ENCODE assay signal across 20 mouse cellular contexts in the genomic region with DNA sequence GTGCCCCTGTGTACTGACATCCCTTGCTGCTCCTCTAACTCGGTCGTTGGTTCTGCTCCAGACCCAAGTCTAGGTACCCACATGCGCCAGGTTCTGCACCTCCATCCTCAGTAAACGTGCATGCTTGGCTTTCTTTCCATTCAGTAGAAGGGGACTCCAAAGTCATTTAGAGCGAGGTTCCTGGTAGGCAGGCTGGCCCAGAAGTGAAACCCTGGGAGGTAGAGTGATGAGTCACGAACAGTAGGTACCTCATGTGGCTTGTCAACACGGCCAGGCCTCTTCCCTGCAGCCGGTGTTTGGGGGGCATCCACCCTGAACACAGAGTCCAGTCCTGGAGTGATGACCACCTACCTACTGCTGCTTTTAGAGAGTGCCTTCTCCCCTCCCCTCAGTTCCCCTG.
DNase-seq lines count a peak whose midpoint lies in the region; ATAC-seq lines count a peak whose summit lies in the region.
"Had no signal": no experiment of that assay in that cellular context is flagged by ENCODE, and none has a peak within 500 bp of the region (broad histone marks: within the 10 kb centered on the region; RNA-seq: fewer than 3 reads in every experiment).

No protein-coding gene starts in this region.

- peaks cover 13% of the 10 kb centered on the region for H3K27me3 ChIP-seq in megakaryocyte, embryonic 14.5 days (replicated peaks)
- H3K27me3 ChIP-seq: embryonic facial prominence, embryonic 13.5 days; hindbrain, embryonic 12.5 days; hindbrain, embryonic 15.5 days had no signal

- ATAC-seq in megakaryocyte, adult 5-6 weeks (ENCODE audit: poor library complexity, severe bottlenecking): no peak
- ATAC-seq: CD4-positive, CD25-positive, alpha-beta regulatory T cell, adult 4 months; forebrain, embryonic 14.5 days; forebrain, postnatal 0 days had no signal

- H3K4me3 ChIP-seq in megakaryocyte, embryonic 14.5 days (replicated peaks): peak overlapping the region; percentile 11
- H3K4me3 ChIP-seq: embryonic facial prominence, embryonic 10.5 days; embryonic facial prominence, embryonic 13.5 days; erythroblast, embryonic 14.5 days; gastrocnemius, adult 2 months; hindbrain, embryonic 12.5 days; hindbrain, embryonic 15.5 days had no signal

- peaks cover 42% of the 10 kb centered on the region for H3K9me3 ChIP-seq in megakaryocyte, embryonic 14.5 days
- H3K9me3 ChIP-seq: embryonic facial prominence, embryonic 10.5 days; embryonic facial prominence, embryonic 13.5 days; hindbrain, embryonic 12.5 days; hindbrain, embryonic 15.5 days had no signal

- peak; percentile 21 for DNase-seq in cerebellum, adult 9-11 months
- no peak for DNase-seq in cerebellum, postnatal 10 days
- peak; percentile 57 for DNase-seq in brain, adult 2 months (ENCODE audit: low read depth, low spot score)
- DNase-seq in lung, postnatal 36 days: no peak
- DNase-seq: adrenal gland, adult 2 months; adrenal gland, postnatal 14 days; cerebellum, adult 18-20 months; embryo, embryonic 11 days; forebrain, postnatal 0 days; gastrocnemius, adult 2 months; gastrocnemius, postnatal 14 days had no signal

- H3K36me3 ChIP-seq in megakaryocyte, embryonic 14.5 days (replicated peaks; ENCODE audit: low read length): no peaks in the 10 kb centered on the region
- H3K36me3 ChIP-seq: embryonic facial prominence, embryonic 10.5 days; embryonic facial prominence, embryonic 13.5 days; hindbrain, embryonic 12.5 days; hindbrain, embryonic 15.5 days had no signal

- no peaks in the 10 kb centered on the region for H3K4me1 ChIP-seq in megakaryocyte, embryonic 14.5 days

Comparison
In these comparisons a context has a peak if more than half of its experiments do, and no peak if none do; other contexts are left out.
1. DNase-seq: peak in cerebellum, adult 9-11 months (single experiment) and brain, adult 2 months (single experiment); none in cerebellum, postnatal 10 days (0 of 2) and lung, postnatal 36 days (single experiment).